Mouse (Mus musculus): ENCODE measurements around the gene Prss56. TPM values are rescaled to one million over a fixed set of nuclear protein-coding genes. Genes with fewer than 3 reads are reported as not detected.
A peak's percentile ranks its signal among the peaks of the same experiment; 100 is the strongest.

Gene Prss56
- polyA plus RNA-seq, 1 experiment = not detected

- Histone ChIP-seq H3K27ac (ENCODE audit: insufficient read depth, low read depth, low read length) (no peak overlapping the region), H3K4me3 (ENCODE audit: insufficient read depth, low read depth, low read length) (no peak overlapping the region), H3K4me1 (ENCODE audit: control insufficient read depth, insufficient read depth, low read length) (peaks cover 30% of the 10 kb centered on the region)
- WGBS = 39% methylated on average over 5 of the region's 5 CpGs
- no peak for TF ChIP-seq POLR2A (IDR thresholded peaks at IDR 0.05; ENCODE audit: insufficient read depth, low read depth, low read length)
Observed at GRCm38 (mm10) chr1:87180896-87181295, 2.2 kb upstream of the Prss56 start.

GRCm38 (mm10) chr1:87183998-87184750, 1.1 kb downstream of the Prss56 start:
- TF ChIP-seq CTCF (IDR thresholded peaks at IDR 0.05; ENCODE audit: insufficient read depth, low read depth, low read length) (no peak), POLR2A (IDR thresholded peaks at IDR 0.05; ENCODE audit: insufficient read depth, low read depth, low read length) (no peak)
- H3K4me3 ChIP-seq (ENCODE audit: insufficient read depth, low read depth, low read length) = peak overlapping the region; percentile 17; the same call in 1 of the 2 replicates

GRCm38 (mm10) chr1:87184751-87185139, 1.6 kb downstream of the Prss56 start:
- WGBS = 8% methylated on average over 20 of the region's 20 CpGs
- no peak for TF ChIP-seq POLR2A (IDR thresholded peaks at IDR 0.05; ENCODE audit: insufficient read depth, low read depth, low read length)
- peak; percentile 52; the same call in 1 of the 2 replicates for TF ChIP-seq CTCF (IDR thresholded peaks at IDR 0.05; ENCODE audit: insufficient read depth, low read depth, low read length)
- H3K4me3 ChIP-seq (ENCODE audit: insufficient read depth, low read depth, low read length) = peak overlapping the region; percentile 17; the same call in 1 of the 2 replicates
- no peak overlapping the region for H3K27ac ChIP-seq (ENCODE audit: insufficient read depth, low read depth, low read length)
- H3K4me1 ChIP-seq (ENCODE audit: control insufficient read depth, insufficient read depth, low read length) = peaks cover 29% of the 10 kb centered on the region

More at GRCm38 (mm10) chr1:87183998-87184750, 1.1 kb downstream of the Prss56 start:
- 38% methylated on average over 15 of the region's 15 CpGs for WGBS
- Histone ChIP-seq H3K27ac (ENCODE audit: insufficient read depth, low read depth, low read length) (no peak overlapping the region), H3K4me1 (ENCODE audit: control insufficient read depth, insufficient read depth, low read length) (peaks cover 29% of the 10 kb centered on the region)

- peaks cover 24% of the 10 kb centered on the region for H3K4me1 ChIP-seq (ENCODE audit: control insufficient read depth, insufficient read depth, low read length)
- no peak overlapping the region for H3K4me3 ChIP-seq (ENCODE audit: insufficient read depth, low read depth, low read length)
- TF ChIP-seq POLR2A (IDR thresholded peaks at IDR 0.05; ENCODE audit: insufficient read depth, low read depth, low read length) (no peak), CTCF (IDR thresholded peaks at IDR 0.05; ENCODE audit: insufficient read depth, low read depth, low read length) (no peak)
- 41% methylated on average over 13 of the region's 13 CpGs for WGBS
- no peak overlapping the region for H3K27ac ChIP-seq (ENCODE audit: insufficient read depth, low read depth, low read length)
Observed at GRCm38 (mm10) chr1:87185526-87185925, 2.4 kb downstream of the Prss56 start.

- H3K4me3 ChIP-seq (ENCODE audit: insufficient read depth, low read depth, low read length) = peak overlapping the region; percentile 56
- H3K27ac ChIP-seq (ENCODE audit: insufficient read depth, low read depth, low read length) = no peak overlapping the region
- 7% methylated on average over 54 of the region's 54 CpGs for WGBS
- TF ChIP-seq CTCF (IDR thresholded peaks at IDR 0.05; ENCODE audit: insufficient read depth, low read depth, low read length) = no peak
- no peak for TF ChIP-seq POLR2A (IDR thresholded peaks at IDR 0.05; ENCODE audit: insufficient read depth, low read depth, low read length)
- peaks cover 19% of the 10 kb centered on the region for H3K4me1 ChIP-seq (ENCODE audit: control insufficient read depth, insufficient read depth, low read length)
Observed at GRCm38 (mm10) chr1:87186261-87187036, 3.3 kb downstream of the Prss56 start.

GRCm38 (mm10) chr1:87187037-87187355, 3.9 kb downstream of the Prss56 start:
- TF ChIP-seq POLR2A (IDR thresholded peaks at IDR 0.05; ENCODE audit: insufficient read depth, low read depth, low read length) = no peak
- TF ChIP-seq CTCF (IDR thresholded peaks at IDR 0.05; ENCODE audit: insufficient read depth, low read depth, low read length) = peak; percentile 95
- Histone ChIP-seq H3K4me3 (ENCODE audit: insufficient read depth, low read depth, low read length) (peak overlapping the region; percentile 56), H3K4me1 (ENCODE audit: control insufficient read depth, insufficient read depth, low read length) (peaks cover 19% of the 10 kb centered on the region), H3K27ac (ENCODE audit: insufficient read depth, low read depth, low read length) (no peak overlapping the region)
- under 1% methylated on average over 15 of the region's 15 CpGs for WGBS

GRCm38 (mm10) chr1:87190429-87190828, 7.3 kb downstream of the Prss56 start, which contains the start of gene Chrnd:
Gene Chrnd (plus strand): TSS chr1:87190607.
- Histone ChIP-seq H3K27ac (ENCODE audit: insufficient read depth, low read depth, low read length) (no peak within 1 kb of the TSS), H3K4me1 (ENCODE audit: control insufficient read depth, insufficient read depth, low read length) (peaks cover 8% of the 10 kb centered on the region), H3K4me3 (ENCODE audit: insufficient read depth, low read depth, low read length) (no peak within 1 kb of the TSS)
- TF ChIP-seq CTCF (IDR thresholded peaks at IDR 0.05; ENCODE audit: insufficient read depth, low read depth, low read length) = no peak
- TF ChIP-seq POLR2A (IDR thresholded peaks at IDR 0.05; ENCODE audit: insufficient read depth, low read depth, low read length) = no peak
- WGBS = 62% methylated on average over 4 of the region's 4 CpGs

GRCm38 (mm10) chr1:87197296-87197695, 14.2 kb downstream of the Prss56 start:
- TF ChIP-seq CTCF (IDR thresholded peaks at IDR 0.05; ENCODE audit: insufficient read depth, low read depth, low read length) = no peak
- TF ChIP-seq POLR2A (IDR thresholded peaks at IDR 0.05; ENCODE audit: insufficient read depth, low read depth, low read length) = no peak
- WGBS = 77% methylated on average over 9 of the region's 9 CpGs
- Histone ChIP-seq H3K4me1 (ENCODE audit: control insufficient read depth, insufficient read depth, low read length) (no peaks in the 10 kb centered on the region), H3K4me3 (ENCODE audit: insufficient read depth, low read depth, low read length) (no peak overlapping the region), H3K27ac (ENCODE audit: insufficient read depth, low read depth, low read length) (no peak overlapping the region)

All from olfactory bulb, adult 2 months (tissue).